ENCODE assay signal across 13 mouse cellular contexts in the genomic region with DNA sequence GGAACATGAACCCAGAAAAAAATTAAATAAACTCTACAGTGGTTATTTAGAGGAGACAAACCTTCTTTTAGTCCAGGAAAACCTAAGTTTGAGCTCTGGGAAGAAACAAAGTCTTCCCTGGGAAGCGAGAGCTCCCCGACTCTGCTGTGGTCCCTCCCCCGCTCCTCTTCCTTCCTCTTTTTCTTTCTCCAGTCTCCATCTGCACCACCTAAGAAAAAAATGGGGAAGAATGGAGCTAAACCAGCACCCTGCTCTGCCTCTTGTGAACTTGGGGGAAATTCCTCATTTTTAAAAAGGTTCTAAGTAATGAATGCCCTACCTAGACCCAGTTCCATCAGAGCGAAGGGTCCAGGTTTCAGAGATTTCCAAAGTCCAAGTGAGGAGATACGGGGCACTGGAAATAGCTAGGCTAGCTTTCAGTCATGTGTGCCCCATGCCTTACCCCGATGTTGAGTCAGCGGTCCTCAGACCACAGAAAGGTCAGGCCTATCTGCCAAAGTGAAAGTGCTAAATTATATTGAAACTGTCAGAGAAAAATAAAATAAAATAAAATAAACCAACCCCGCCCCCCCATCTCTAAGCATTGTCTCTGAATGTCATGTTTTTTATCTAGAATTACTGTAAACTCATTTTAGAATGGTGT.
DNase-seq lines count a peak whose midpoint lies in the region; ATAC-seq lines count a peak whose summit lies in the region.
"Had no signal": no experiment of that assay in that cellular context is flagged by ENCODE, and none has a peak within 500 bp of the region (broad histone marks: within the 10 kb centered on the region; RNA-seq: fewer than 3 reads in every experiment).

No protein-coding gene starts in this region.

- peak; percentile 58 to 70; a peak in 3 of 4 replicates for ATAC-seq in hematopoietic stem cell, adult 5-6 weeks (replicated peaks in 1 of 2; ENCODE audit: insufficient read depth in 1 of 2, low FRiP score in 2 of 2, low TSS enrichment in 1 of 2, low read depth in 1 of 2, poor library complexity in 2 of 2, severe bottlenecking in 2 of 2)
- ATAC-seq: hindbrain, embryonic 16.5 days had no signal

- intact Hi-C loops in left cerebral cortex, postnatal 36 days (cut with DNase I) = no loop called here

- peak; percentile 32 to 51 for DNase-seq in kidney, adult 8-10 months
- no peak for DNase-seq in kidney, postnatal 4 days
- peak; percentile 70 for DNase-seq in 3T3-L1 (ENCODE audit: low read depth, low spot score)
- DNase-seq in CD4-positive, CD25-positive, alpha-beta regulatory T cell, adult 2 months (ENCODE audit: low read depth, low spot score) = peak; percentile 34
- no peak for DNase-seq in embryo, embryonic 11 days
- DNase-seq in left cerebral cortex, postnatal 36 days (ENCODE audit: low spot score in 2 of 2) = no peak
- no peak for DNase-seq in ovary, adult 18-20 months (ENCODE audit: low spot score)
- DNase-seq: cerebellum, adult 11 months; gastrocnemius, postnatal 25 days; lung, adult 2 months; spleen, adult 18-20 months had no signal

Comparison
In these comparisons a context has a peak if more than half of its experiments do, and no peak if none do; other contexts are left out.
1. DNase-seq: peak in kidney, adult 8-10 months (2 of 2), 3T3-L1 (single experiment) and CD4-positive, CD25-positive, alpha-beta regulatory T cell, adult 2 months (single experiment); none in kidney, postnatal 4 days (0 of 2), embryo, embryonic 11 days (single experiment), left cerebral cortex, postnatal 36 days (0 of 2) and ovary, adult 18-20 months (single experiment).